Mouse (Mus musculus) bone marrow, adult 2 months (tissue): Measurements from ENCODE around the gene Oas1f. TPM values are rescaled to one million over a fixed set of nuclear protein-coding genes. Genes with fewer than 3 reads are reported as not detected.

Experiments used
- H3K27ac ChIP-seq: fragments of 200-500 bp; 2 replicates; pipeline ENCODE4 v1.5.1; 2012; ENCODE audit warnings: low read depth, mild to moderate bottlenecking, control low read depth, inconsistent platforms, low read length; ENCODE audit not compliant: control insufficient read depth, poor library complexity, insufficient read depth
- H3K4me1 ChIP-seq: fragments of 200-500 bp; 2 replicates; pipeline ENCODE4 v1.6.1; 2011; ENCODE audit warnings: low read length; ENCODE audit not compliant: control insufficient read depth, insufficient read depth
- H3K4me3 ChIP-seq: fragments of 200-500 bp; replicated peaks from 2 replicates; pipeline ENCODE3; 2011; ENCODE audit warnings: mild to moderate bottlenecking, low read depth, low read length, control low read depth; ENCODE audit not compliant: control insufficient read depth
- CTCF ChIP-seq: fragments of 200-500 bp; IDR thresholded peaks from 2 replicates; pipeline ENCODE4 v1.5.1; 2011; ENCODE audit warnings: low read length, control low read depth; ENCODE audit not compliant: control insufficient read depth, insufficient read depth
- POLR2A ChIP-seq: fragments of 200-500 bp; IDR thresholded peaks from 2 replicates; pipeline ENCODE4 v1.6.1; 2011; ENCODE audit warnings: low read depth, mild to moderate bottlenecking, control low read depth, low read length, borderline replicate concordance; ENCODE audit not compliant: control insufficient read depth
- WGBS: fragments of 180-500 bp; shearing (Covaris S2); methylation state at CpG from one replicate; pipeline ENCODE4 v1.1.7; 2018; 5-methylcytosine and 5-hydroxymethylcytosine counted together
- polyA plus RNA-seq: library from polyadenylated mRNA; stranded (reverse); fragments of >200 nt; gene quantifications from 2 replicates; pipeline ENCODE4 v1.2.4, GENCODE M21; 2011; ENCODE audit warnings: low replicate concordance; ENCODE audit not compliant: missing spikeins, insufficient read depth, insufficient read length

The Oas1f gene
- polyA plus RNA-seq, 1 experiment, result not detected

- 67% methylated on average over 3 of the region's 3 CpGs for WGBS
- H3K27ac ChIP-seq, result no peak overlapping the region
- no peak overlapping the region for H3K4me3 ChIP-seq
- TF ChIP-seq CTCF (peak; percentile 58), POLR2A (no peak)
- peaks cover 5% of the 10 kb centered on the region for H3K4me1 ChIP-seq
These were observed 31.2 kb upstream of the Oas1f start for GRCm38 (mm10) chr5:120815949-120816348.

- Histone ChIP-seq H3K27ac (no peak overlapping the region), H3K4me3 (no peak overlapping the region), H3K4me1 (no peaks in the 10 kb centered on the region)
- TF ChIP-seq POLR2A, result no peak
- TF ChIP-seq CTCF, result no peak
These were observed 28.2 kb upstream of the Oas1f start for GRCm38 (mm10) chr5:120818999-120819398.

GRCm38 (mm10) chr5:120831031-120831430 is 16.1 kb upstream of the Oas1f start:
- no peak for TF ChIP-seq POLR2A
- no peak for TF ChIP-seq CTCF

DNA sequence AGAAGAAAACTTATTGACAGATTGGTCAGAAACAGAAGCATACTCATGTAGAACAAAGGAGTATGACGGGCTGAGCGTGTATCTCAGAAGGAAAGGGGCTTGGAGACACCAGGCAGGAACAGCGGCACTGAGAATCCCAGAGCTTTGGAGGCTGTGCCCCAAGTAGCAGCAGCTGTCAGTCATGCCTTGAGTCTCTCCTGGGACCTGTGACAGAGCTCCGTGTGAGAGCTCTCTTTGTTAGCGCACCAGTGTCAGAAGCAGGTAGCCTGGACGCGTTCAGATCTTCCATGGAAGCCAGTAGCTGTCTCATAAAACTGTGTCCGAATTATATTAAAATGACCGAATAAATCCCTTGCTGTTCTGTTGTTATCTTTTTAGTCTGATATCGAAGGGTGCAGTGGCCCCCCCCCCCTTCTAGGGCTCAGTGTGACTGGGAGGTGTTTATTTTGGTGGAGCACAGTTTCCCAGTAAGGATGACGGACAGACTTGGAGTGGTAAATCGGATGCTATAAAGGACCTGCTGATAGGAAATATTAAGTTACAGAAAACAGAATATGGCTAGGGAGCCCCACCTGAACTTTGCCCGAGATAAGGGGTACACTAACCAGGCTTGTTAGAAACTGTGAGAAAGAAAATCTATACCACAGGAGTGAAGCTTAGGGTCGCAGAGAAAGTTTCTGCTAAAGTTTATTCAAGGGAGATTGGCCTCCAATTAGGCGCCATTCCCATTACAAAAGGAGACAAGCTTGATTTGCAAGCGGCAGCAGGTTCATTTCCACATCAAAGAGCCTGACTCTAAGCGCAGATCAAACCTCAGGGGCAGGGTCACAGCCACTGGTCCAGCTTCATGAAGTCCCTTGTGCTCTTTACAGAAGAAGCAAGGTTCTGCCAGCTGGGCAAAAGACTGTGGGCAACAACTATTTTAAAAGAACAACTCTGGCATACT is 13.6 kb upstream of the Oas1f start:
- TF ChIP-seq POLR2A, result no peak
- no peak for TF ChIP-seq CTCF
- no peak overlapping the region for H3K27ac ChIP-seq
- no peaks in the 10 kb centered on the region for H3K4me1 ChIP-seq
- no peak overlapping the region for H3K4me3 ChIP-seq
- WGBS, result 25% methylated on average over 17 of the region's 17 CpGs

More at GRCm38 (mm10) chr5:120831031-120831430, 16.1 kb upstream of the Oas1f start:
- 15% methylated on average over 4 of the region's 4 CpGs for WGBS
- no peak overlapping the region for H3K4me3 ChIP-seq
- no peaks in the 10 kb centered on the region for H3K4me1 ChIP-seq
- no peak overlapping the region for H3K27ac ChIP-seq

- H3K4me3 ChIP-seq, result no peak overlapping the region
- no peak overlapping the region for H3K27ac ChIP-seq
- WGBS, result 13% methylated on average over 8 of the region's 8 CpGs
- peak; percentile 65 for TF ChIP-seq CTCF
- no peak for TF ChIP-seq POLR2A
- no peaks in the 10 kb centered on the region for H3K4me1 ChIP-seq
These were observed 10.2 kb upstream of the Oas1f start for GRCm38 (mm10) chr5:120836731-120837585.

- 51% methylated on average over 3 of the region's 3 CpGs for WGBS
- TF ChIP-seq CTCF, result no peak
- TF ChIP-seq POLR2A, result no peak
- H3K27ac ChIP-seq, result no peak overlapping the region
These were observed 2.5 kb upstream of the Oas1f start for GRCm38 (mm10) chr5:120844713-120845112.

DNA sequence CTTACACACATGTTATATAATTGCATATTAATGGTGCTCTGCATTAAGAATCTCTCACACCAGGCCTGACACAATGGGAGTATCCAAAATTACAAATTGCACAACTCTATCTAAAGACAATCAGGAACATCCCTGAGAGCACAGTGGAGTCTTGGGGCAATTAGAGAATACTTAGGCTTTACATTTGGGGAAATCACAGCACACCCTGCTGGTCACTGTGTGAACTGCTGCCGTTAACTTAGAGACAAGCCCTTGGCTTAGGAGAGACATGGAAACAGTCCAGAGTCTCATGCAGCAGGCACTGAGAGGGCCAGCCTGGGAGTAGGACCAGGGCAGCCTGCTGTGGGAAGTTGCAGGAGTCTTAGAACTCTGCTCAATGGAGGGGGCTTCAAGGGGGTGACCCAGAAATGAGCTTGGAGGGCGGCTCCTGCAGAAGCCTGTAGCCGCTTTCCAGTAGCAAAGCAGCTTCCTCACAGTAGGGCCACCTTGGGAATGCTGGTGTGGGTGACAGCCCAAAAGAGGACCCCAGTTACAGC is 2.5 kb downstream of the Oas1f start:
- no peak for TF ChIP-seq POLR2A
- peak; percentile 51 for TF ChIP-seq CTCF
- 59% methylated on average over 3 of the region's 3 CpGs for WGBS

More at GRCm38 (mm10) chr5:120844713-120845112, 2.5 kb upstream of the Oas1f start:
- H3K4me3 ChIP-seq, result no peak overlapping the region
- H3K4me1 ChIP-seq, result no peaks in the 10 kb centered on the region

DNA sequence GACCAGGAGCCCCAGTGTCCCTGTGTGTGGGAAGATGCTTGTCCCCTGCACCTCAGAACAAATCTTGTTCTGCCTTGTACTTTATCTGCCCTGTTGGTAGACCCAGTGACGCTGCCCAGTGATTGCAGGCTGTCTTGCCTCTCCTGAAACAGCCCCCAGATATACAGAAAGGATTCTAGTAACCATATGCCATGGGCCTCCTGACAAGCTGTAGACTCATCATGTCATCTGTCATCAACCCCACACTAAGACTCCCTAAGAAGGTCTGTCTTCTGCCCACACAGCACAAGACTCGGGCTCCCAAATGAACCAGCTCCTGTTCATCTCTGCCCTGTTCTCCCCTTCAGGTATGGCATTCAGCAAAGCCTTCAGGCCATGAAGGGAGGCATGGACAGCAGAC is 12.1 kb downstream of the Oas1f start:
- 68% methylated on average over 2 of the region's 2 CpGs for WGBS
- no peak overlapping the region for H3K4me3 ChIP-seq

More for the DNA sequence above, 2.5 kb downstream of the Oas1f start:
- H3K4me3 ChIP-seq, result no peak overlapping the region
- H3K27ac ChIP-seq, result no peak overlapping the region
- no peaks in the 10 kb centered on the region for H3K4me1 ChIP-seq

More for the DNA sequence above, 12.1 kb downstream of the Oas1f start:
- TF ChIP-seq POLR2A (no peak), CTCF (no peak)
- H3K27ac ChIP-seq, result no peak overlapping the region
- no peaks in the 10 kb centered on the region; the same call in none of the 2 replicates for H3K4me1 ChIP-seq
